Mouse (Mus musculus): ENCODE data around the gene Apex2.

GRCm38 (mm10) chrX:150598882-150599281, 9.2 kb upstream of the Apex2 start:
- TF ChIP-seq CTCF (IDR thresholded peaks at IDR 0.05; ENCODE audit: insufficient read depth, low read depth, low read length) (no peak), POLR2A (IDR thresholded peaks at IDR 0.05; ENCODE audit: insufficient read depth, low read depth, low read length) (no peak)

Measured in olfactory bulb, adult 2 months (tissue).